In genomic region chr4:154450036-154450435, GRCm38 (mm10) we compare ENCODE assay signal across 16 mouse cellular contexts.
A peak's percentile ranks its signal among the peaks of the same experiment; 100 is the strongest.
DNase-seq lines count a peak whose midpoint lies in the region; ATAC-seq and TF ChIP-seq lines count a peak whose summit lies in the region.
"Had no signal": no experiment of that assay in that cellular context is flagged by ENCODE, and none has a peak within 500 bp of the region (broad histone marks: within the 10 kb centered on the region; RNA-seq: fewer than 3 reads in every experiment).

No protein-coding gene starts in this region.

- no peaks in the 10 kb centered on the region for H3K36me3 ChIP-seq in heart, adult 2 months (ENCODE audit: control insufficient read depth, insufficient read depth, low read length)
- H3K36me3 ChIP-seq in heart, embryonic 10.5 days = no peaks in the 10 kb centered on the region
- no peaks in the 10 kb centered on the region for H3K36me3 ChIP-seq in kidney, embryonic 16.5 days (ENCODE audit: insufficient read depth, low read length)
- H3K36me3 ChIP-seq in embryonic facial prominence, embryonic 10.5 days (replicated peaks) = peaks cover 5% of the 10 kb centered on the region; the same call in 1 of the 2 replicates
- H3K36me3 ChIP-seq in limb, embryonic 10.5 days = peaks cover 16% of the 10 kb centered on the region
- H3K36me3 ChIP-seq: lung, embryonic 15.5 days; midbrain, embryonic 10.5 days; neural tube, embryonic 12.5 days had no signal

- TF ChIP-seq CTCF in heart, adult 2 months (IDR thresholded peaks at IDR 0.05) = no peak

- 70% methylated on average over 4 of the region's 4 CpGs for WGBS in heart, adult 2 months
- 68% methylated on average over 4 of the region's 4 CpGs for WGBS in heart, embryonic 10.5 days
- WGBS in kidney, embryonic 16.5 days = 63% methylated on average over 4 of the region's 4 CpGs
- 72% methylated on average over 4 of the region's 4 CpGs for WGBS in embryonic facial prominence, embryonic 10.5 days
- WGBS in limb, embryonic 10.5 days = 66% methylated on average over 4 of the region's 4 CpGs

- H3K9me3 ChIP-seq in heart, embryonic 10.5 days = no peaks in the 10 kb centered on the region
- no peaks in the 10 kb centered on the region for H3K9me3 ChIP-seq in kidney, embryonic 16.5 days (ENCODE audit: low read length)
- no peaks in the 10 kb centered on the region for H3K9me3 ChIP-seq in embryonic facial prominence, embryonic 10.5 days
- no peaks in the 10 kb centered on the region for H3K9me3 ChIP-seq in limb, embryonic 10.5 days (replicated peaks)
- H3K9me3 ChIP-seq: lung, embryonic 15.5 days; midbrain, embryonic 10.5 days; neural tube, embryonic 12.5 days had no signal

- DNase-seq in heart, adult 2 months = no peak
- no peak for DNase-seq in heart, embryonic 10.5 days (ENCODE audit: low spot score)
- DNase-seq in kidney, adult 11 months = peak; percentile 44
- no peak for DNase-seq in embryonic facial prominence, embryonic 10.5 days (ENCODE audit: low spot score)
- DNase-seq in limb, embryonic 10.5 days (ENCODE audit: low spot score) = no peak
- DNase-seq in Muller cell, postnatal 12 days (ENCODE audit: inconsistent ontology term) = no peak
- no peak for DNase-seq in left cerebral cortex, postnatal 4 days
- DNase-seq: cerebellum, adult 18-20 months; cerebellum, postnatal 36 days; liver; spleen, adult 18-20 months; thymus, adult 18-20 months had no signal

- peaks cover 6% of the 10 kb centered on the region for H3K4me1 ChIP-seq in heart, adult 2 months (ENCODE audit: control insufficient read depth, insufficient read depth, low read length)
- H3K4me1 ChIP-seq in heart, embryonic 10.5 days = peaks cover 88% of the 10 kb centered on the region
- peaks cover 16% of the 10 kb centered on the region for H3K4me1 ChIP-seq in kidney, embryonic 16.5 days (ENCODE audit: insufficient read depth, low read length)
- H3K4me1 ChIP-seq in embryonic facial prominence, embryonic 10.5 days = peaks cover 74% of the 10 kb centered on the region
- H3K4me1 ChIP-seq in limb, embryonic 10.5 days = peaks cover 77% of the 10 kb centered on the region
- H3K4me1 ChIP-seq: lung, embryonic 15.5 days had no signal

- no peaks in the 10 kb centered on the region; the same call in 1 of the 2 replicates for H3K27me3 ChIP-seq in heart, adult 2 months (ENCODE audit: control insufficient read depth, insufficient read depth, low read length)
- peaks cover 56% of the 10 kb centered on the region for H3K27me3 ChIP-seq in heart, embryonic 10.5 days (ENCODE audit: insufficient read depth, poor library complexity, severe bottlenecking)
- peaks cover 59% of the 10 kb centered on the region for H3K27me3 ChIP-seq in kidney, embryonic 16.5 days (ENCODE audit: insufficient read depth, low read length)
- H3K27me3 ChIP-seq in embryonic facial prominence, embryonic 10.5 days (replicated peaks; ENCODE audit: low read depth, poor library complexity, severe bottlenecking) = peaks cover 89% of the 10 kb centered on the region
- peaks cover 33% of the 10 kb centered on the region for H3K27me3 ChIP-seq in limb, embryonic 10.5 days (ENCODE audit: low read depth, poor library complexity, severe bottlenecking)
- H3K27me3 ChIP-seq: lung, embryonic 15.5 days had no signal

- intact Hi-C loops in heart, adult 2 months (cut with DNase I) = no loop called here
- intact Hi-C loops in left cerebral cortex, postnatal 4 days (cut with DNase I) = no loop called here

- no peak overlapping the region for H3K4me2 ChIP-seq in kidney, embryonic 16.5 days (replicated peaks; ENCODE audit: low read depth, low read length)
- H3K4me2 ChIP-seq: lung, embryonic 15.5 days; neural tube, embryonic 12.5 days had no signal

- no peaks in the 10 kb centered on the region for H3K79me2 ChIP-seq in heart, adult 2 months (replicated peaks; ENCODE audit: control insufficient read depth, insufficient read depth, low read length)

- no peak overlapping the region for H3K9ac ChIP-seq in heart, adult 2 months (ENCODE audit: low read depth, low read length)
- no peak overlapping the region for H3K9ac ChIP-seq in kidney, embryonic 16.5 days (replicated peaks; ENCODE audit: low read length)
- H3K9ac ChIP-seq: lung, embryonic 15.5 days; neural tube, embryonic 12.5 days had no signal

- 0 out of 2 replicates have a peak, but pooled peaks have one; percentile 1 for TF ChIP-seq EP300 in heart, adult 2 months (IDR thresholded peaks at IDR 0.05; ENCODE audit: insufficient read depth, low read depth, low read length)

- no peak overlapping the region for H3K4me3 ChIP-seq in heart, adult 2 months
- H3K4me3 ChIP-seq in heart, embryonic 10.5 days = no peak overlapping the region
- H3K4me3 ChIP-seq in kidney, embryonic 16.5 days (ENCODE audit: low read length) = no peak overlapping the region
- no peak overlapping the region for H3K4me3 ChIP-seq in embryonic facial prominence, embryonic 10.5 days
- H3K4me3 ChIP-seq in limb, embryonic 10.5 days = no peak overlapping the region
- H3K4me3 ChIP-seq: lung, embryonic 15.5 days; midbrain, embryonic 10.5 days; neural tube, embryonic 12.5 days had no signal

- peak overlapping the region; percentile 28 for H3K27ac ChIP-seq in heart, adult 2 months
- no peak overlapping the region; the same call in 1 of the 2 replicates for H3K27ac ChIP-seq in heart, embryonic 10.5 days
- no peak overlapping the region for H3K27ac ChIP-seq in kidney, embryonic 16.5 days (ENCODE audit: low read length)
- peak overlapping the region; percentile 58; the same call in 1 of the 2 replicates for H3K27ac ChIP-seq in embryonic facial prominence, embryonic 10.5 days (replicated peaks)
- peak overlapping the region; percentile 21; the same call in 1 of the 2 replicates for H3K27ac ChIP-seq in limb, embryonic 10.5 days
- H3K27ac ChIP-seq: lung, embryonic 15.5 days; midbrain, embryonic 10.5 days; neural tube, embryonic 12.5 days had no signal

- no peak for TF ChIP-seq POLR2A in heart, adult 2 months (IDR thresholded peaks at IDR 0.05; ENCODE audit: insufficient read depth, low read depth, low read length)

- ATAC-seq in kidney, embryonic 16.5 days (ENCODE audit: low FRiP score, low TSS enrichment) = no peak

Comparison
In these comparisons a context has a peak if more than half of its experiments do, and no peak if none do; other contexts are left out.
1. H3K27ac ChIP-seq: peak in heart, adult 2 months (single experiment), embryonic facial prominence, embryonic 10.5 days (single experiment) and limb, embryonic 10.5 days (single experiment); none in heart, embryonic 10.5 days (single experiment) and kidney, embryonic 16.5 days (single experiment).